9 mouse cellular contexts compared by ENCODE assay signal in the genomic region with DNA sequence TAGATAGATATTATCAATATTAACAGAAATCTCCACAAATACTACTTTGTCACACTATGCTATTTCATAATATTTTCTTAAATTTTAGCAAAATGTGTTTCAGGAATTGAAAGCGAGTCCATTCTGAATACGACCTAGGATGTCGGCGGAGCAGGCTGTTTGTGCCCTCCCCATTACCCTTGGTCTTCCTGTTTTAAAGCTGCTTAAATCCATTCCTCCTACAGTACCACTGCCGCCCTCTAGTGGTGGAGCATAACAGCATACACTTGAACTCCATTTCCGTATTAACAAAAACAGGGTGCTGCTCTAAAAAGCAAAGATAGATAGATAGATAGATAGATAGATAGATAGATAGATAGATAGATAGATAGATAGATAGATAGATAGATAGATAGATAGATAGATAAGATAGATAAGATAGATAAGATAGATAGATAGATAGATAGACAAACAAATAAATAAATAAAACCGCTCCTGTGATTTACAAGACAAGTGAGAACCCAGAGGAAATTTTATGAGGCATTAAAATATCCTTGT. TPM values are rescaled to one million over a fixed set of nuclear protein-coding genes. Genes with fewer than 3 reads are reported as not detected.
A peak's percentile ranks its signal among the peaks of the same experiment; 100 is the strongest.
DNase-seq lines count a peak whose midpoint lies in the region; ATAC-seq lines count a peak whose summit lies in the region.
"Had no signal": no experiment of that assay in that cellular context is flagged by ENCODE, and none has a peak within 500 bp of the region (broad histone marks: within the 10 kb centered on the region; RNA-seq: fewer than 3 reads in every experiment).

No protein-coding gene starts in this region.

- H3K36me3 ChIP-seq in kidney, embryonic 14.5 days (ENCODE audit: control insufficient read depth, insufficient read depth, low read length), result no peaks in the 10 kb centered on the region
- no peaks in the 10 kb centered on the region for H3K36me3 ChIP-seq in liver, embryonic 12.5 days

- H3K9ac ChIP-seq in kidney, embryonic 14.5 days (ENCODE audit: low read depth, low read length), result no peak overlapping the region
- H3K9ac ChIP-seq in liver, embryonic 12.5 days, result no peak overlapping the region

- H3K9me3 ChIP-seq in kidney, embryonic 14.5 days (ENCODE audit: control insufficient read depth, low read length), result no peaks in the 10 kb centered on the region
- H3K9me3 ChIP-seq in liver, embryonic 12.5 days (replicated peaks), result no peaks in the 10 kb centered on the region

- DNase-seq in 3134 (ENCODE audit: extremely low read depth, insufficient read length, low spot score) (peak; percentile 53), MN1 (ENCODE audit: low spot score) (peak; percentile 55)
- peak; percentile 49 for DNase-seq in cerebellum, adult 9-10 months
- DNase-seq in frontal cortex, postnatal 25 days (ENCODE audit: low spot score in 2 of 2), result peak; percentile 27 to 62
- peak; percentile 70 for DNase-seq in ovary, postnatal 14 days (ENCODE audit: low spot score)
- DNase-seq in thymus, postnatal 0 days (ENCODE audit: low spot score), result peak; percentile 85

- H3K4me2 ChIP-seq in kidney, embryonic 14.5 days (replicated peaks; ENCODE audit: low read depth, low read length), result no peak overlapping the region
- peak overlapping the region; percentile 23; the same call in 1 of the 2 replicates for H3K4me2 ChIP-seq in liver, embryonic 12.5 days

- H3K4me1 ChIP-seq in kidney, embryonic 14.5 days (ENCODE audit: control insufficient read depth, insufficient read depth, low read length), result no peaks in the 10 kb centered on the region
- peaks cover 10% of the 10 kb centered on the region; the same call in 1 of the 2 replicates for H3K4me1 ChIP-seq in liver, embryonic 12.5 days

- 22% methylated on average over 7 of the region's 7 CpGs for WGBS in kidney, embryonic 14.5 days
- WGBS in liver, embryonic 12.5 days (ENCODE audit: insufficient replicate concordance), result 22% methylated on average over 7 of the region's 7 CpGs

- no peak overlapping the region for H3K27ac ChIP-seq in kidney, embryonic 14.5 days (ENCODE audit: low read depth, low read length)
- H3K27ac ChIP-seq in liver, embryonic 12.5 days, result no peak overlapping the region

- no peak overlapping the region for H3K4me3 ChIP-seq in kidney, embryonic 14.5 days (ENCODE audit: low read length)
- H3K4me3 ChIP-seq in liver, embryonic 12.5 days, result no peak overlapping the region
- H3K4me3 ChIP-seq: erythroblast, embryonic 14.5 days had no signal

- peak; percentile 66 for ATAC-seq in kidney, embryonic 14.5 days (ENCODE audit: low FRiP score, low TSS enrichment)
- no peak; the same call in 1 of the 2 replicates for ATAC-seq in liver, embryonic 12.5 days

- peaks cover 8% of the 10 kb centered on the region for H3K27me3 ChIP-seq in kidney, embryonic 14.5 days (ENCODE audit: control insufficient read depth, insufficient read depth, low read length)
- peaks cover 11% of the 10 kb centered on the region; the same call in 1 of the 2 replicates for H3K27me3 ChIP-seq in liver, embryonic 12.5 days (replicated peaks)

RNA-seq across cellular contexts. Expression of a gene that starts 17.2 kb away (rescaled TPM):
- 0.49 and 1.2 TPM in 2 replicates for polyA plus RNA-seq in kidney, embryonic 14.5 days (2014; fragmentation: Nextera tagmentation; extraction: Ambion mirVana)
- polyA plus RNA-seq in liver, embryonic 12.5 days (2016; fragmentation: Nextera tagmentation; extraction: Ambion mirVana), result 0.44 and 0.64 TPM in 2 replicates
- polyA plus RNA-seq in thymus, postnatal 0 days (2015; fragmentation: Nextera tagmentation; extraction: Ambion mirVana), result 0.58 and 0.83 TPM in 2 replicates
- polyA plus RNA-seq: erythroblast, embryonic 14.5 days had no signal

RNA-seq across cellular contexts. Expression of a gene that starts 26.5 kb away (rescaled TPM):
- 3.2 and 4.2 TPM in 2 replicates for polyA plus RNA-seq in kidney, embryonic 14.5 days (2014; fragmentation: Nextera tagmentation; extraction: Ambion mirVana)
- 12.8 and 13.7 TPM in 2 replicates for polyA plus RNA-seq in liver, embryonic 12.5 days (2016; fragmentation: Nextera tagmentation; extraction: Ambion mirVana)
- polyA plus RNA-seq in thymus, postnatal 0 days (2015; fragmentation: Nextera tagmentation; extraction: Ambion mirVana), result 10.9 and 11.6 TPM in 2 replicates
